Mouse (Mus musculus) layer of hippocampus, postnatal 14 days (tissue): ENCODE data around the gene Acvr1. TPM values are rescaled to one million over a fixed set of nuclear protein-coding genes. Genes with fewer than 3 reads are reported as not detected.

ENCODE experiments used
- total RNA-seq, 2 experiments: library from RNA; stranded (reverse); gene quantifications; 2 replicates each; pipeline ENCODE4 v1.2.3; 2021

Acvr1 gene
- total RNA-seq, 2 experiments from 2014 or later = 49.0 to 49.9 TPM

Other genes starting within 250 kb of the Acvr1 start
- gene Acvr1c, start 209.3 kb downstream of the Acvr1 start, total RNA-seq = 1 to 10 TPM; 6.9 to 7.4 TPM
- not detected for gene Gm17409, start 97.0 kb downstream of the Acvr1 start, total RNA-seq
- gene Upp2, start 141 bp upstream of the Acvr1 start, total RNA-seq = 10 to 100 TPM; 20.4 to 23.0 TPM